Mouse (Mus musculus) heart, adult 2 months (tissue): ENCODE measurements around the gene Cxcr5. TPM values are rescaled to one million over a fixed set of nuclear protein-coding genes. Genes with fewer than 3 reads are reported as not detected.
A peak's percentile ranks its signal among the peaks of the same experiment; 100 is the strongest.

ENCODE experiments used
- DNase-seq, 2 experiments: peaks; one replicate each; pipeline ENCODE4 v3.0.0; 2021
- H3K27ac ChIP-seq: fragments of 200-600 bp; 2 replicates; pipeline ENCODE4 v1.8.1; 2022
- H3K27me3 ChIP-seq: fragments of 200-500 bp; 2 replicates; pipeline ENCODE4 v1.6.1; 2012; ENCODE audit warnings: mild to moderate bottlenecking, low read length, inconsistent platforms, mixed read lengths; ENCODE audit not compliant: control insufficient read depth, insufficient read depth
- H3K36me3 ChIP-seq: fragments of 200-500 bp; 2 replicates; pipeline ENCODE4 v1.6.1; 2012; ENCODE audit warnings: low read length, inconsistent platforms; ENCODE audit not compliant: control insufficient read depth, insufficient read depth
- H3K4me1 ChIP-seq: fragments of 200-500 bp; 2 replicates; pipeline ENCODE4 v1.6.1; 2011; ENCODE audit warnings: low read length; ENCODE audit not compliant: control insufficient read depth, insufficient read depth
- H3K4me3 ChIP-seq: fragments of 200-600 bp; 2 replicates; pipeline ENCODE4 v1.8.1; 2022
- H3K79me2 ChIP-seq: fragments of 200-500 bp; replicated peaks from 2 replicates; pipeline ENCODE4 v1.6.1; 2012; ENCODE audit warnings: mild to moderate bottlenecking, inconsistent platforms, low read length, moderate library complexity, mixed read lengths; ENCODE audit not compliant: control insufficient read depth, insufficient read depth
- H3K9ac ChIP-seq: fragments of 200-500 bp; 2 replicates; pipeline ENCODE4 v1.6.1; 2012; ENCODE audit warnings: low read depth, mild to moderate bottlenecking, control low read depth, inconsistent platforms, low read length, mixed read lengths
- CTCF ChIP-seq: fragments of 200-600 bp; IDR thresholded peaks from 2 replicates; pipeline ENCODE4 v1.8.1; 2022; ENCODE audit warnings: antibody characterized with exemption, mild to moderate bottlenecking, moderate library complexity
- EP300 ChIP-seq: fragments of 200-500 bp; IDR thresholded peaks from 2 replicates; pipeline ENCODE4 v1.6.1; 2011; ENCODE audit warnings: low read depth, low read length, control low read depth; ENCODE audit not compliant: insufficient read depth
- POLR2A ChIP-seq: fragments of 200-500 bp; IDR thresholded peaks from 2 replicates; pipeline ENCODE4 v1.6.1; 2011; ENCODE audit warnings: mild to moderate bottlenecking, low read depth, low read length, control low read depth; ENCODE audit not compliant: insufficient read depth
- WGBS: fragments of 180-500 bp; shearing (Covaris S2); methylation state at CpG from one replicate; pipeline ENCODE4 v1.1.7; 2018; 5-methylcytosine and 5-hydroxymethylcytosine counted together
- intact Hi-C: fragments of 180-260 bp; cut with DNase I; formaldehyde crosslinking; loops from one replicate; pipeline ENCODE4 v1.15.1; 2025
- polyA plus RNA-seq: library from polyadenylated mRNA; depleted of rRNA; stranded (reverse); fragments of >200 nt; gene quantifications from 2 replicates; pipeline ENCODE4 v1.2.3, GENCODE M21; 2012
- total RNA-seq, 2 experiments: library from RNA; stranded (reverse); gene quantifications; 2 replicates each; pipeline ENCODE4 v1.2.3; 2021

Cxcr5 gene
- total and polyA plus RNA-seq, 3 experiments, result 0.41 to 1.7 (median 0.42) TPM

- H3K27me3 ChIP-seq, result no peaks in the 10 kb centered on the region
- DNase-seq, result no peak
- H3K79me2 ChIP-seq, result no peaks in the 10 kb centered on the region
- H3K9ac ChIP-seq, result no peak overlapping the region
- TF ChIP-seq CTCF (no peak), POLR2A (no peak), EP300 (no peak)
- H3K4me3 ChIP-seq, result no peak overlapping the region
- intact Hi-C loops, result no loop called here
- H3K27ac ChIP-seq, result no peak overlapping the region
- 85% methylated on average over 2 of the region's 2 CpGs for WGBS
- H3K36me3 ChIP-seq, result no peaks in the 10 kb centered on the region
- H3K4me1 ChIP-seq, result peaks cover 1% of the 10 kb centered on the region; the same call in 1 of the 2 replicates
These were observed 13.4 kb upstream of the Cxcr5 start for GRCm38 (mm10) chr9:44575095-44575494.

GRCm38 (mm10) chr9:44573306-44573705 is 11.6 kb upstream of the Cxcr5 start:
- no peak overlapping the region for H3K4me3 ChIP-seq
- DNase-seq, result no peak
- TF ChIP-seq CTCF (no peak), POLR2A (no peak)
- no peak overlapping the region for H3K9ac ChIP-seq
- H3K27ac ChIP-seq, result no peak overlapping the region
- peaks cover 1% of the 10 kb centered on the region; the same call in 1 of the 2 replicates for H3K4me1 ChIP-seq
- H3K27me3 ChIP-seq, result no peaks in the 10 kb centered on the region
- intact Hi-C loops, result no loop called here
- WGBS, result 78% methylated on average over 4 of the region's 4 CpGs
- H3K36me3 ChIP-seq, result no peaks in the 10 kb centered on the region
- H3K79me2 ChIP-seq, result no peaks in the 10 kb centered on the region

GRCm38 (mm10) chr9:44570939-44571382 is 9.3 kb upstream of the Cxcr5 start:
- intact Hi-C loops, result no loop called here
- peaks cover 3% of the 10 kb centered on the region for H3K4me1 ChIP-seq
- no peak overlapping the region for H3K9ac ChIP-seq
- H3K4me3 ChIP-seq, result no peak overlapping the region
- no peaks in the 10 kb centered on the region for H3K27me3 ChIP-seq
- WGBS, result 73% methylated on average over 12 of the region's 12 CpGs
- H3K79me2 ChIP-seq, result no peaks in the 10 kb centered on the region
- no peaks in the 10 kb centered on the region for H3K36me3 ChIP-seq
- H3K27ac ChIP-seq, result no peak overlapping the region
- TF ChIP-seq EP300 (no peak), CTCF (no peak), POLR2A (no peak)
- DNase-seq, result peak in 1 of 2 experiments; percentile 61

GRCm38 (mm10) chr9:44568083-44568455 is 6.4 kb upstream of the Cxcr5 start:
- Histone ChIP-seq H3K4me3 (no peak overlapping the region), H3K36me3 (no peaks in the 10 kb centered on the region), H3K4me1 (peaks cover 8% of the 10 kb centered on the region), H3K27me3 (no peaks in the 10 kb centered on the region), H3K9ac (peak overlapping the region; percentile 52; the same call in 1 of the 2 replicates), H3K79me2 (no peaks in the 10 kb centered on the region), H3K27ac (peak overlapping the region; percentile 79)
- DNase-seq, result no peak
- TF ChIP-seq POLR2A (no peak), CTCF (no peak), EP300 (no peak)
- WGBS, result 17% methylated on average over 7 of the region's 7 CpGs
- intact Hi-C loops, result no loop called here

- DNase-seq, result peak in 1 of 2 experiments; percentile 76
- Histone ChIP-seq H3K27ac (peak overlapping the region; percentile 79), H3K4me1 (peaks cover 8% of the 10 kb centered on the region), H3K27me3 (no peaks in the 10 kb centered on the region), H3K4me3 (no peak overlapping the region), H3K9ac (peak overlapping the region; percentile 52; the same call in 1 of the 2 replicates), H3K79me2 (no peaks in the 10 kb centered on the region), H3K36me3 (no peaks in the 10 kb centered on the region)
- intact Hi-C loops, result loop anchor here (1.0 kb wide), 1 partner anchor 56 kb away; no protein-coding TSS in a partner anchor
- TF ChIP-seq EP300 (peak; percentile 81), CTCF (no peak), POLR2A (peak; percentile 55)
- WGBS, result 49% methylated on average over 9 of the region's 9 CpGs
These were observed 5.8 kb upstream of the Cxcr5 start for GRCm38 (mm10) chr9:44567338-44568082.

- Histone ChIP-seq H3K36me3 (no peaks in the 10 kb centered on the region), H3K79me2 (no peaks in the 10 kb centered on the region), H3K27ac (no peak overlapping the region), H3K4me1 (peaks cover 7% of the 10 kb centered on the region), H3K9ac (no peak overlapping the region), H3K27me3 (no peaks in the 10 kb centered on the region), H3K4me3 (no peak overlapping the region)
- intact Hi-C loops, result no loop called here
- WGBS, result 50% methylated on average over 6 of the region's 6 CpGs
- TF ChIP-seq EP300 (no peak), CTCF (0 out of 2 replicates have a peak, but pooled peaks have one; percentile 5)
- no peak for DNase-seq
These were observed 3.7 kb upstream of the Cxcr5 start for GRCm38 (mm10) chr9:44565367-44565766.
